Mouse (Mus musculus): ENCODE measurements at regions not wholly inside any gene's neighbourhood (a gene's known extent, or its start where the extent isn't known, plus 50 kb on each side); places are given as distances from the start of the nearest gene placed in this dataset.

- DNase-seq: no peak
These were observed 452.2 kb upstream of the Mon1b start for GRCm38 (mm10) chr8:113183186-113183585.

- DNase-seq: no peak
These were observed 444.9 kb upstream of the Mon1b start for GRCm38 (mm10) chr8:113190537-113190936.

- no peak for DNase-seq
These were observed 443.9 kb upstream of the Mon1b start for GRCm38 (mm10) chr8:113191537-113191936.

All from lung, postnatal 14 days (tissue).